Mouse (Mus musculus) kidney, postnatal 10 days (tissue): ENCODE data around the gene Pdilt.
"Not testable (repeated sequence)": the region's sequence is repeated elsewhere in the genome, so short reads cannot be mapped to it uniquely, and the experiment has no call there.

Experiments used
- DNase-seq: peaks from one replicate; pipeline ENCODE4 v3.0.0; 2021; ENCODE audit warnings: mixed read lengths

Pdilt gene

DNA sequence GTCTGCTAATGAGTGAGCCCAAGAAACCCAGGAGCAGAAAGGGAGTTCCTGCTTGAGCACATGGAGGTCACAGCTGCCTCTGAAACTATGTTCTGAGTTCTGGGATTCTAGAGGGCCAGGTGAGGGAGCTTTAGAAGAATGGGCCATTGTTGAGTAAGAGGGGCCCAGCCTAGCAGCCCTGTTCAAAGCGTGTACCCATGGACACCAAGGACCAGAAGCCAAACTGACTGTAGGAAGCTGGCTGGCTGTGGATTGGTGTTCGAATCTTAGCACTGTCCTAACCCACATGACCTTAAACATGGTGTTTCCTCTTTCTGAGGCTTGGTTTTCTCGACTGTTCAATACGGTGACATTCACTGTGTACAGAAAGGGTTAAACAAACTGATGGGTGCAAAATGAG, at the start of gene Pdilt:
Gene Pdilt, minus strand, starts transcription at position 101 of the 400 bp plus-strand sequence.
- DNase-seq: no peak

DNA sequence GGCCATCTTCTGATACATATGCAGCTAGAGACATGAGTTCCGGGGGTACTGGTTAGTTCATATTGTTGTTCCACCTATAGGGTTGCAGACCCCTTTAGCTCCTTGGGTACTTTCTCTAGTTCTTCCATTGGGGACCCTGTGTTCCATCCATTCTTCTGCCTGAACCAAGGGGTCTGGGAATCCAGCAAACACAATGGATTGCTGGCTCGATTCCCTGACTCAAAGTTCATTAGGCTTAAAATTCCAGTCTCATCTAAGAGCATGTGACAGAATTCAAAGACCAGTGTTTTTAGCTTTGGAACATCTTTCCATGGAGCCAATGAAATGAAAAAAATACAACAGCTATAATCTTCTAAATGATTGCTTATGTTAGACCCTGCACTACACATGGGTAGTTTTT, 39.2 kb upstream of the Pdilt start:
- not testable (repeated sequence) for DNase-seq

DNA sequence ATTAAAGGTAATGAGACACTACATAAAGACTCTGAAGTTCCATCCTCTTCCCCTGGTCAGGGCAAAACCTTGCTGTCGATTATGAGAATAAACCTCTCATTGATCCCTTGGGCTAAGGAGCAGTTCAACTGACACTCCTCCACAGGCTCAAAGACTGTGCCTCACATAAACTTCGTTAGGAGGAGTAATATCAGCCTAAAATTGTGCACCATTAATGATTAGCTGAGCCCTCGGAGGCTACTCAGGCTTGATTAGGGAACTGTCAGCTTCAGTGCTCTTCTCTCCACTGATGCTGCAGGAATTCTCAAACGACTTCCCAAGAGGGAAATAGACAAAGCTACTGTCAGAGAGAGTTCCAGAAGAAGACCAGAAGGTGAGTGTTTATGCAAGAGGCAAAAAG, 38.2 kb upstream of the Pdilt start:
- no peak for DNase-seq

DNA sequence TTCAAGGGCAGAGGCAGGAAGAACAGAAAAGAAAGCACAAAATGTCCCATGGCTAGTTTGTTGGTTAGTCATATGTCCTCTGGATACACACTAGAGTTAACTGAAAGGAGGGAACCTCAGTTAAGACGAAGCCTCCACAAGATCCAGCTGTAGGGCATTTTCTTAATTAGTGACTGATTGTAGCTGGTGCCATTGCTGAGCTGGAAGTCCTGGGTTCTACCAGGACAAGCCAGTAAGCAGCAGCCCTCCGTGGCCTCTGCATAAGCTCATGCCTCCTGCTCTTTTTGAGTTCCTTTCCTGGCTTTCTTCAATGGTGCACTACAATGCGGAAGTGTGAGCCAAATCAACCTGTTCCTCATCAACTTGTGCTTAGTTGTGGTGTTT, 37.2 kb upstream of the Pdilt start:
- no peak for DNase-seq

DNA sequence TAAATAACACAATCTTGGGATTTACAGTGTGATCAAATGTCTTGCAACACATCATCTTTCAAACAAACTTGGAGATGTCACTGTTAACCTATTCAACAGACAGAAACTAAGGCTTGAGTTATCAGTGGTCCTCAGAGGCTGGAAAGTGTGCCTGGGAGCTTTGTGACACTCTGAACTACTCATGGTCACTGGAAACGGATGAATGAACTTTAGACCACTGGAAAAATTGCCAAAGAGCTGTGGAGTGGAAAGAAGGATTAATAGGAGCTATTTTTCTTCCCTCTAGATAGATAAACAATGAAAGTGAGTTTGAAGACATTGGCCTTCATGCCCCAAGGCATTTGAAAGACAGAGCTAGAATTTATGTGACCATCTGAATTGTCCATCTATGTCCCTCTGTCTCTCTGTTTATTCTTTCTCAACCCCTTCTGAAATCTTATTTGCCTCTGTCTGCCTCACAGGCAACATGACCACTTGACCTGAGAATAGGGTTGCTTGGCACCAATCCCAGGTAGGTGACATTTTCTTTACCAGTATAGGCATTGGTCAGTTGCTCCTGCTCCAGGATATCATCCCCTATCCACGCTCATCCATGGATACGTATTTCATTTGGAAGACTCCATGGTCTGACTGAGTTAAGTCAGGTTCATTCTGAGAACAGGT, 36.6 kb upstream of the Pdilt start:
- DNase-seq: no peak

DNA sequence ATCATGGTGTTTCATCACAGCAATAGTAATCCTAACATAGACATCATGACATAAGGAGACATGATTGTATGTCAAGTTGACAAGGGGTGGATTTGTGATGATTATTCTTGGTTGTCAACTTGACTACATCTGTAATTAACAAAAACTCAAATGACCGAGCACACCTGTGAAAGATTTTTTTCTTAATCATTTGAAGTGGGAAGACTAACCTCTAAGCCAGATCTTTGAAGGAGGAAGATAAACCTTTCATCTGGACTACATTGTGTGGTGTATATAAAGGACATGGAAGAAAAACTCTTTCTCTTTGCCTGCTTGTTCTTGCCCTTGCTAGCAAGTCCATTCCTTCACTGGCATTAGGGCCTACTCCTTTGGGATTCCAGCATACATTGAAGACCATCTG, 30.8 kb upstream of the Pdilt start, which contains the start of gene Acsm2:
Gene Acsm2, plus strand, starts transcription at position 301 of the 400 bp plus-strand sequence.
- no peak for DNase-seq

DNA sequence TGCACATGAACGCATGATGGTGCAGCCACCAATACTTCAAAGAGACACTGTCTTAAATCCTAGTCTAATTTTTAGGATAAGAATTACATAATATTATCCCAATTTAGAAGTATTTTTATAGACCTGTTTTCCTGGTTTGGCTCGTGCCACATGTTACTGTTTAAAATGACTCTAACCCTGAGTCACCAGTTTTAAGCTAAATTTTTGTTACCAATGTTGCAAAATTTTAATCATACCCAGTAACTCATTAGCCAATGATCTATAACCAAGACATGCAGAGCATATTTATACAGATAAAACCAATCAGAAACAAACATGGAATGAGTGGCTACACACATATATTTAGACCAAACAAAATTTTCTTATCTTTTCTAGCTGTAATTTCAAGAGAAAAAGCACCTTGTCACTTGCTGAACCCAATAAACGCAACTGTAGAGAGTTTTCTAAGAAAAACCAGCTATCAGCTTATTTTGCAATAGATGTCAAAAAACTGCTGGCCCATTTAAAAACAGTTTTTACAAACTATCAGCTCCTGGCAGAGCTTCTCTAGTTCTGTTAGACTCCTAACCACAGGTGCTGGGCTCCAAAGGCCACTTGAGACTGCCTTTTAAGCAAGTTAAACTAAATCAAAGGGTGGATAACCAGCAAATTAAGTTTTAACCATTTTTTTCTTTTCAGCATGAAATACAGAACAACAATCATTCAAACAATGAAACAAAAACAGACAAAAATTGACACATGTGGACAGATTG, 27.4 kb upstream of the Pdilt start:
- no peak for DNase-seq

DNA sequence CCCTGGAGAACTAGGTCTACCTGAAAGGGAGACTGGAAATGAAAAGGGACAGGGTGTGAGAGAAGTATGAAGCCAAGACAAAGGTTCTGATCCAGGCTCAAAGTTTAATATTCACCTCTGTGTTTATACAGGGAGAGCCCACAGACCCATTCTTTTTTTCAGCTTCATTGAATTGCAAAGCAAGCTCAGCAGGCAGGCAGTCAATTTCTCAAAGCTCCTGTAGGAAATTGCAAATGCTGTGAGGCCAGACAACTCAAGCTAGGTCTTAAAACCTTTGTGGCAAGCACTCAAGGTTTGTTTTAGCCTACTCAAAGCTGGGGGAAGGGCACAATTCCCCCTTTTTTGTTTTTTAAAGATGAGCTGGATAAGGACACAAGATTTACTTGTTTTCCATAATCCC, 22.3 kb upstream of the Pdilt start:
- DNase-seq: no peak

DNA sequence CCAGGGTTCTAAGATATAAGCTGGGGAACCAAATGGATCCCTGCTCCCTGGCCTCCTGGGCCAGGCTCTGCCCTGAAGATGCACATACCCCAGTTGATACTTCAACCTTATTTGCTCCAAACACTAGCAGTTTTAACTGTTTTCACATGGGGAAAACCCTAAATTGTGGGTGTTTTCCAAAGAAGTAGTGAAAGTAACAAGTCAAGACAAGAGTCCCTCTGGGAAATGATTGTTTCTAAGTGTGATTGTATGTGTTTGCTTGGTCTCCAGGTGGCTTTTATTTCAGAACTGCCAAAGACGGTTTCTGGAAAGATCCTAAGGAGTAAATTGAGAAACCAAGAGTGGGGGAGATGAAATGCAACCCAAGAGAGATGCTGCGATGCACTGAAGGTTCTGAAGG, 19.2 kb upstream of the Pdilt start:
- no peak for DNase-seq

DNA sequence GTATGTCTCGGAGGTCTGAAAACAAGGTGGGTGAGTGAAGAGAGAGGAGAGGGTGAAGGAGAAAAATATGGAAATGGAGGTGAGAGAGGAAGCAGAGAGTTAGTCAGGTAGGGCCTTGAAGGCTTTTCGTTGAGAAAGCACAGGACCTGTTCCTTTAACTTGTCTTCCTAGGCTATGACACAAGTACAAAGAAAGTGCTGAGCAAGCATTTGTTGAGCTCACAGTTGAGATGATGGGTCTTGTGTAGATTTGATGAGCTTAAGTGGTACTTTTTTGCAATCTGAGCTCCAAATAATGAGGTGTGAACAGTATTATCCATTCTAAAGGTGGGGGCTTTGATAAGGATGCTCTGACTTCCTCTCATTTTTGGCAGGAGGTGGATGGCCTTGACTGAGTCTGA, 11.1 kb upstream of the Pdilt start:
- no peak for DNase-seq

DNA sequence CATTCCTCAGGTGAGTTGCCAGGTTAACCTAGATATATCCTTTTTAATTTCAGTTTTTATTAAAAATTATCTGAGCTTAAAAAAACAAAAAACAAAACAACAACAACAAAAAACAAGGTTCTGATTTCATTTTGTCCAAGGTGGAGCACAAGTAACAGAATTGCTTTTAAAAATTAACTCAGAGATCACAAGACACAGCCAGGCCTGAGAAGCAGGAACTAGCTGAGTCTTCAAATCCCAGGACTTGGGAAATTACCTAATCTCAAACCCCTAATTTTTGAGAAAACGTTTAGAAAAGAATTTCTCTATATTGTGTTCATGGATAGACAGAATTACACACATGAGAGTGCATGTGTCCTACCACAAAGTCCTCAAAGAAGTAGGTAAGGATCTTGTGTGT, 9.6 kb upstream of the Pdilt start:
- DNase-seq: no peak

DNA sequence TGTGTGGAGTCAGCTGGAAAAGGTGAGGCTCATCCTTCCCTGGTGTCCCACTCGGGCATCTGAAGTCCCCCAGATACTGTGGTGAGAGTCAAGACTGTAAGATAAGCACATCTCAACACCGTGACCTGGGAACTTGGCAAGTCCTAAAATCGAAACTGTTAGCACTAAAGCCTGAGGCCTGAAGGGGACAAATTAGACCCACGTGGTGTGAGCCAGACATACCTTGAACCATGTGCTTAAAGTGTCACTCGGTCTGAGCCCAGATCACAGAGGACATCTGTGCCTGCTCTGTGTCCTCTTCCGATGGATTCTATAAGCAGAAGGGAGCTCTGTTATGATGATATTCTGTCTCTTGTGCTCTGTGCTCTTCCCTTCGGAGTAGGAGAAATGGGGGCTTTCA, 5.3 kb upstream of the Pdilt start:
- no peak for DNase-seq

DNA sequence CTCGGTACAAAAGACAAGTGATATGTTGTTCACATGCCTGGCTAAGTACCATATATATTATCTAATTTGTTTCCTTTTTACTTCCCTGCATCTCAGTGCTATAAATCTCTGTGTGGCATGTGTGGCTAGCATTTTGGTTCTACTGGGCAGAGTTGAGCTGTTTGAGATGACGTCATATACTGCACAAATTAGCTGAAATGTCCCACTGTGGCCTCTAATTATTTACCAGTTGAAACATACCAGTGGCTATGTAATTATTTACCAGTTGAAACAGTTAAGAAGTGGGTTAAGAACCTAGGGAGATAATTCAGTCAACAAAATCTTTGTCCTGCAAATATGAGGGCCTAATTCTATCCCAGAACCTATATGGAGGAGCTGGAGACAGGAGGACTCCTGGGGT, 4.3 kb upstream of the Pdilt start:
- no peak for DNase-seq

DNA sequence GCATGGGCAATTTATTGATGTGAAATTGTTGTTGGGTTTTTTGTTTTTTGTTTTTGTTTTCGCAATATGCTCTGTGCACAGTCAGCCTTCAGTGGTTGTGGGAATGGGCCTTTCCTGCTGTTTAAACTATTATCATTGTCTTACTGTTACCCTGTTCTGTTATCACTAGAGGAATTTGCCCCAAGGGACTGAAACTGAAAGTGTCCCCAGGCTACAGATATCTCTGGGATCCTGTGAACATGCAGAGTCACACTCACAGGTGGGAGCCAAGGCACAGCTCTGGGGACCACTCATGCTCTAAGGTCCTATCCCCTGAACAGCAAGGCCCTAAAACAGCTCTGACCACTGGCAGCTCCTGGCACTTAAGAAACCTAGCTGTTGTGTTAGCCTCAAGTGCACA, 3.8 kb upstream of the Pdilt start:
- DNase-seq: no peak

DNA sequence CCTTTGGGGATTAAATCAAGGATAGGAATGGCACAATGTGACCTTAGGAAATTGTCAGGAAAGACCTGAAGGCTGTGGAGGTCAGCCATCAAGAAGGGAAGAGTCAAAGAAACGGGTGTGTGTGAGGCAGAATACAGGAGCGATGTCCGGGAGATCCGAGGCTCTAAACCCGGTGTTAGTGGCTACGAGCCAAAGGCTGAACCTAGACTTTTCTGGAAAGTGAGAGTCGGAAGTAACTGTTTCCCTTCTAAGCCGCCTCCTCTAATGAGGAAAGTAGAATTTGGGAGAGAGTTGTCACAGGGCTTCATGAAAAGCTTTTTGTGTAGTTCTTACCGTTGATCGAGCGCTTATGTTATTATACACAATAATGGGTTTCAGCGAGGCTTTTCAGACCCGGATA, 3.2 kb upstream of the Pdilt start:
- DNase-seq: no peak

DNA sequence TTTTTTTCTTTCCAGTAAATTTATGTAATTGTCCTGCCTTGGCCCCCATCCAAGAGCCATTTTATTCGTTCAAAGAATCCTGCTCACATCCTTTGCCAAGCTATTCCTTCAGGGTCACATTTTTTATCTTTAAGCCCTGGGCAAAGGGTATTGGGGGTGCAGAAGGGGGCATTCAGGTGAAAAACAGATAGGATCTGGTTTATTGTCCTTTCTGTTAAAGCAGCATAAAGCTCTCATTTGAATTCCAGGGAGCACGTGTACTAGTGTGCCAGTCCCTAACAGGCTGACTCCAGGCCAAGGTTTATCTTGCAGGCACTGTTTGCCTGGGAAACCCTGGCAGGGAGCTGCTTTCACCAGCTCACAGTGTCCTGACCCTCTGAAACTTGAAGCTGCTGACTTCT, 2.6 kb upstream of the Pdilt start:
- peak; percentile 61 for DNase-seq

DNA sequence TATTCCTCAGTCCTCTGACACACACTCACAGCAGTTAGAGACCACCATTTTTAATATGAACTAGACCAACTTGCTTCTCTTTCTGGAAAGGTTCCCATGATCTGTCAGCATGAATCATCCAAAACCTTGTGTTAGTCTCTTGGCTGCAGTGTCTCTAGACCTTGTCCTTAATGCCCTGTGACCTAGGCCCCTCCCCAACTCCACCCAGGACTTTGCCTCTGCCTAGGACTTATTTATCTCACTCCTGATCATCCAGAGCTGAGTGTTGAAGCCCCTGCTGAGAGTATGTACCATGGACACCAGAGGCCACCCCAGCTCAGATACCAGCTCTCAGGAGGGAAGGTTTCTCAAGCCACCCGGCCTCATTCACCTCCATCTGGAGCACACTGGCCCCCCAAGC, 904 bp downstream of the Pdilt start:
- peak; percentile 33 for DNase-seq

DNA sequence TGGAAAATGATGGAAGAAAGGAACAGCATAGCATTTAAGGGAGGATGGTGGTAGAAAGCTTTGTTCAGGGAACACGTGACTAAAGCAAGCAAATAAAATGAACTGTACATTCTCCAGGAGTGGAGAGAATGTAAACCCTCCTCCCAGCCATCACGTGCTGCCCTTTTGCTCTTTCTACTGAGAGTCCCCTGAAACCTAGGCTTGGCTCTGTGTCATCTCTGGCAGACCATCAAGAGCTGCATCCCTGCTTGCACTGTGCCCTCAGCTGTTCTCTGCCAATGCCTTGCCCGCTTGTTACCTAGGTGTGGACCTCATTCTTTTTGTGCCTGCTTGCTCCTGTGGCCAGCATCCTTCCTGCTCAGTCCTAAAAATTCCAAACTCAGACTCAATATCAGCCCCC, 1.5 kb downstream of the Pdilt start:
- DNase-seq: peak; percentile 69

DNA sequence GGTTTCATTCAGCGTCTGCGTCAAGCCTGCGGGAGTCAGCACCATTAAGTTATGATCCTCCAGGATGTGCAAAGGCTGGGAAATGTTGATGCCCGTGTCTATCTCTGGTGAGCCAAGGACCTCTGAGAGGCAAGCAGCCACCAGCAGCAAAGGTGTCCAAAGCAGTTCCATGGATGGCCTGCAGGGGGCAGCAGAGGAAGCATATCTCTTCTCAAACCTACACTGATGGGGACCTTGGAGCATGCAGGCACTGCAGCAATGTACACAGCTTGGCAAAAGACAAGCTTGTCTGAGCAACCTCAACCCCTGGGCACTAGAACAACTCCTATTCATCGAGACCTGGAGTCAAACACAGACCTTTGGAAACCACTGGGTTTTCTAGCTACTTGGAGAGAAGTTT, 3.6 kb downstream of the Pdilt start:
- DNase-seq: peak; percentile 87

DNA sequence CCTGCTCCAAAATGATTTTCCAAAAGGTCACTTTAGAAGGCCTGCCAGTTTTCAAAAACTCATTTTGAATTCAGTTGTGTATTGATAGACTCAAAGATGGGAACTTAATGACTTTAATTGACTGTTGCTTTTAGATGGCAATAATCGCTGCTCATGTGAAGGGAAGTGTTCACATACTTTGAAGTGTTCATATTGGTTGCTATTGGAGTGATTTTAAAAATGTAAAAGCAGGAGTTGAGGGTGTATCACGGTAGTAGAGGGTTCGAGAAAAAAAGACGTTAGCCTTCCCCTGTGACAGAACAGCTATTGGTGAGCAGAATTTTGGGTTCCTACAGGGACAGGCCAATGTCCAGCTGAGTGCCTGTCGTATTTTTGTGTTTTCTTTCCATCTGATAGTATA, 4.1 kb downstream of the Pdilt start, which contains the start of gene Acsm5:
Gene Acsm5, plus strand, starts transcription at position 301 of the 400 bp plus-strand sequence.
- no peak for DNase-seq

DNA sequence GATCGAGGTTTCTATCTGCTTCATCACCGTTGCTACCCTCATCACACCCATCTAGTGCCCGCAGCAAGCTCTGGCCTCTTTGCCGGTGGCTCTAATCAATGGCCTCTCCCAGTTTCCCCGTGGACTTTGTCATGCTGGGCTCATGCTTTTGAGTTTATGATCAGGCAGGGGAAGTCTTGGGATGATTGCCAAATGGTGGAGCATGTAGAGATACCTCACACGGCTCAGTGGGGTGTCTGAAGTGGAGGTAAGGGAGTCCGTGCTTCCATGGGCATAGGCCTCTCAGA, 7.1 kb downstream of the Pdilt start:
- no peak for DNase-seq

DNA sequence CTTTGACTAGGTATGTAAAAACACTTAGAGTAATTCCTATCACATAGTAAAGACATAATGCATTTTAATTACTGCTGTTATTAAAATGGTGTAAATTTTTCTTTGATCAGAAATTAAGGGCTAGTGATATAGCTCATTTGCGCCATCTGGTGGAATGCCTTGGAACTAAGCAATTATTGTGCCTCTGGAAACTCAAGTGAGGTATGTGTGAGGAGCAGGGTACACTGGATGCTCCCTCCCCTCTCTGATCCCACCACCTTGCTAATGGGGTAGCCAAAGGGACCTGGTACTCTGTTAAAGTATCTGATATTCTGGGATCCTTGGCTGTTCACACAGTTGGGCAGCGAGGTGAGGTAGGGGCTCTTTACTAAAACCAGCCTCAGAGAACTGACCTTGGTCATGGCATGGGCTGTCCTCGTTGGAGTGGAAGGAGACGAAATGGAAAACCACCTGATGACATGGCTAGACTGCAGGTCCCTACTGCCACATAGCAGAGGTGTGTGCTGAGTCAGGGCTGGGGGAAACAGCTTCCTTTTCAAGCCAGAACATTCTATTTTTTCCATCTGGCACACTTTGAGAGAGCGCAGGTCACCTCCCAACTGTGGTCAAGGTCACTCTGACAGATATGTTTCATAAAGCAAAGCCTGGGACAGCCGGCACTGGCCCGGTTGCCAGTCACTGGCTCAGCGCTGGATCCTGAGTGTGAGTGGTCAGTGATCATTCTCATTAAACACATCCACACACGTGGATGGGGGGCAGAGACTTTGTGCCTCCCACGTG, 7.6 kb downstream of the Pdilt start:
- DNase-seq: peak; percentile 76

DNA sequence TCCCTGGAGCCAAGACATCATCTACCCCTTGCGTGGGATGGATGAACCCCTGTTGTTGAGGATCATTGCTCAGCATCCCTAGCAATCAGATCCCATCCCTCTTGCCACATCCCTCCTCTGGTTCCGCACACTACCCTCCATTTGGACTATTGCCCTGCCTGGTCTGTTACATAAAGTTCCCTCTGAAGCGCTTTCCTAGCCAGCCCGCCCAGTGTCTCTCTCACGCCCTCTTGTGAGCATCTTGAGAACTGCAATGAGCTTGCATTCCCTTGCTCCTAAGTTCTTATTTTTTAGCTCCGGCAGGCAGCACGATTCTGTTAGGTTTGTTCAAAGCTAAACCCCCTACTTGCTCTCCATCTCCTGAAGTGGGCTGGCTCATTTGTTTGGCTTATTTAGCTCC, 10.2 kb downstream of the Pdilt start:
- DNase-seq: peak; percentile 78

DNA sequence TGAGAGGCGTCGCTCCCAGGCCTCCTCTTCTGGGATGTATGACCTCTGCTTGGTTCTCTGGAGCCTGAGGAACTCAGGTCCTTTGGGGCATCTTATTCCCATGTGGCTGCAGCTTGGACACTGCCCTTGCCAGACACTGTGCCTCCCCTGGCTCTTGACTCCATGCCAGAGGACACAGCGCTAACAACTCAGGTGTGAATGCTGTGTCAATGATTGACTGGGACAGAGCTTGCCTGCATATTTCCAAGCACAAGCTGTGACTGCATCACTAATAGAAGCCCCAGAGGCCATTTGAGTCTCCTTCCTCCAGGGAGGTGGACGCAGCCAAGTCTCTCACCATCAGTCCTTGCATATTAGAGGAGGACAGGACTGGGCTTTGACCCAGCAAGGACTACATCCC, 12.1 kb downstream of the Pdilt start:
- peak; percentile 87 for DNase-seq
